Mouse (Mus musculus): ENCODE measurements around the gene Aox4. TPM values are rescaled to one million over a fixed set of nuclear protein-coding genes. Genes with fewer than 3 reads are reported as not detected.

The Aox4 gene
- not detected for total RNA-seq (2023)

GRCm38 (mm10) chr1:58210203-58210602 lies at the start of gene Aox4:
TSS of gene Aox4 (plus strand) at chr1:58210397.

DNA sequence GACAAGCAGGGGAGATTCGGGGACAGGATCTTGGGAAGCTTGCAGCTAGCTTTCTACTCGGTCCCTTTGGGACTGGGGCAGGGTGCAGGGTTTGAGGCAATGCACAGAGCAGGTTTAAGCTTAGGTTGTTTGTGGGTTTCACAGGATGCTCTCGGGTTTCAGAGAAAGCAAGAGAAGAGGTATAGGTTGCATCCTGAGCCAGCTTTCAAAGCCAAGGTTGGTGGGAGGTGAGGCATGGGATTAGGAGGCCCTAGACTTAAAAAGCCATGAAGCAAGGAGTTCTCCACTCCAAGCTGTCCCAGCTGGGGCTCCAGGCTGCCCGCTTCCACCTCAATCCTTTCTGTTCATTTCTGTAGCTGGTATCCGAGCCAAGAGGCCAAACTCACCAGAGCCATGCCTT lies 67.8 kb downstream of the Aox4 start, which contains the start of gene Aox2:
Gene Aox2 (plus strand): TSS at position 301 of the 400 bp plus-strand sequence.

Other genes starting within 250 kb of the Aox4 start
- gene Sgo2a, start 214.4 kb upstream of the Aox4 start, total RNA-seq (2023) = 1 to 10 TPM; 1.1 to 1.2 TPM
- 10 to 100 TPM; 51.9 to 57.9 TPM for gene Kctd18, start 191.4 kb upstream of the Aox4 start, total RNA-seq (2023)
- not detected for gene Aox1, start 180.5 kb upstream of the Aox4 start, total RNA-seq (2023)
- gene Aox3, start 97.3 kb upstream of the Aox4 start, total RNA-seq (2023) = not detected
- under 1 TPM; 0.12 to 0.23 TPM for gene Aox2, start 67.9 kb downstream of the Aox4 start, total RNA-seq (2023)
- 100 to 1,000 TPM; 174 to 176 TPM for gene Bzw1, start 182.5 kb downstream of the Aox4 start, total RNA-seq (2023)
- gene Clk1, start 213.7 kb downstream of the Aox4 start, total RNA-seq (2023) = 1,000 to 10,000 TPM; 1,400 to 1,605 TPM
- 10 to 100 TPM; 35.8 to 49.2 TPM for gene Nif3l1, start 234.8 kb downstream of the Aox4 start, total RNA-seq (2023)
- 10 to 100 TPM; 37.3 to 43.5 TPM for gene Ppil3, start 235.1 kb downstream of the Aox4 start, total RNA-seq (2023)